Mouse (Mus musculus): ENCODE measurements around the gene Fras1. TPM values are rescaled to one million over a fixed set of nuclear protein-coding genes. Genes with fewer than 3 reads are reported as not detected.

The Fras1 gene
- total RNA-seq, 2 experiments from 2014 or later, result 1.2 to 1.9 TPM

- no peak for DNase-seq (ENCODE audit: low spot score in 2 of 2)
These were observed 28.8 kb downstream of the Fras1 start for GRCm38 (mm10) chr5:96402555-96402954.

GRCm38 (mm10) chr5:96405139-96405842 is 31.5 kb downstream of the Fras1 start:
- DNase-seq (ENCODE audit: low spot score in 2 of 2), result no peak

GRCm38 (mm10) chr5:96408291-96408690 is 34.5 kb downstream of the Fras1 start:
- DNase-seq (ENCODE audit: low spot score in 2 of 2), result no peak

GRCm38 (mm10) chr5:96412754-96413394 is 39.1 kb downstream of the Fras1 start:
- no peak for DNase-seq (ENCODE audit: low spot score in 2 of 2)

- no peak for DNase-seq (ENCODE audit: low spot score in 2 of 2)
These were observed 43.4 kb downstream of the Fras1 start for GRCm38 (mm10) chr5:96417121-96417520.

- DNase-seq (ENCODE audit: low spot score in 2 of 2), result no peak
These were observed 47.8 kb downstream of the Fras1 start for GRCm38 (mm10) chr5:96421550-96421949.

GRCm38 (mm10) chr5:96422716-96423115 is 49.0 kb downstream of the Fras1 start:
- no peak for DNase-seq (ENCODE audit: low spot score in 2 of 2)

- DNase-seq (ENCODE audit: low spot score in 2 of 2), result no peak
These were observed 51.6 kb downstream of the Fras1 start for GRCm38 (mm10) chr5:96425391-96425790.

- DNase-seq (ENCODE audit: low spot score in 2 of 2), result no peak
These were observed 55.9 kb downstream of the Fras1 start for GRCm38 (mm10) chr5:96429532-96430141.

GRCm38 (mm10) chr5:96437870-96438269 is 64.1 kb downstream of the Fras1 start:
- no peak for DNase-seq (ENCODE audit: low spot score in 2 of 2)

GRCm38 (mm10) chr5:96439811-96440210 is 66.1 kb downstream of the Fras1 start:
- DNase-seq (ENCODE audit: low spot score in 2 of 2), result no peak

- DNase-seq (ENCODE audit: low spot score in 2 of 2), result no peak
These were observed 73.7 kb downstream of the Fras1 start for GRCm38 (mm10) chr5:96447460-96447859.

GRCm38 (mm10) chr5:96452027-96452426 is 78.3 kb downstream of the Fras1 start:
- DNase-seq (ENCODE audit: low spot score in 2 of 2), result no peak

GRCm38 (mm10) chr5:96453386-96453785 is 79.6 kb downstream of the Fras1 start:
- DNase-seq (ENCODE audit: low spot score in 2 of 2), result no peak

GRCm38 (mm10) chr5:96454422-96454821 is 80.7 kb downstream of the Fras1 start:
- DNase-seq (ENCODE audit: low spot score in 2 of 2), result no peak

GRCm38 (mm10) chr5:96455241-96455640 is 81.5 kb downstream of the Fras1 start:
- no peak for DNase-seq (ENCODE audit: low spot score in 2 of 2)

- no peak for DNase-seq (ENCODE audit: low spot score in 2 of 2)
These were observed 83.7 kb downstream of the Fras1 start for GRCm38 (mm10) chr5:96457436-96457958.

GRCm38 (mm10) chr5:96459605-96460004 is 85.8 kb downstream of the Fras1 start:
- DNase-seq (ENCODE audit: low spot score in 2 of 2), result no peak

- DNase-seq (ENCODE audit: low spot score in 2 of 2), result no peak
These were observed 88.4 kb downstream of the Fras1 start for GRCm38 (mm10) chr5:96462197-96462596.

GRCm38 (mm10) chr5:96466461-96466860 is 92.7 kb downstream of the Fras1 start:
- no peak for DNase-seq (ENCODE audit: low spot score in 2 of 2)

- no peak for DNase-seq (ENCODE audit: low spot score in 2 of 2)
These were observed 98.2 kb downstream of the Fras1 start for GRCm38 (mm10) chr5:96471995-96472394.

- DNase-seq (ENCODE audit: low spot score in 2 of 2), result no peak
These were observed 101.7 kb downstream of the Fras1 start for GRCm38 (mm10) chr5:96475488-96475887.
